Mouse (Mus musculus): ENCODE measurements around the gene Cdc42ep1. TPM values are rescaled to one million over a fixed set of nuclear protein-coding genes. Genes with fewer than 3 reads are reported as not detected.

Cdc42ep1 gene
- polyA plus RNA-seq, 1 experiment from 2014 or later: 37.9 TPM

Small RNA genes lying within 50 kb of the gene (microRNA-seq; reads per million reads assigned to microRNA genes)
- gene Mir6955: 0.84 reads per million

Other genes starting within 250 kb of the Cdc42ep1 start
- 2.6 and 3.5 TPM in 2 replicates for gene Cyth4, start 245.6 kb upstream of the Cdc42ep1 start, polyA plus RNA-seq (2014; fragmentation: Nextera tagmentation; extraction: Ambion mirVana)
- gene Elfn2, start 123.9 kb upstream of the Cdc42ep1 start, polyA plus RNA-seq (2014; fragmentation: Nextera tagmentation; extraction: Ambion mirVana): 0.03 TPM in 2 replicates
- gene Mfng, start 69.1 kb upstream of the Cdc42ep1 start, polyA plus RNA-seq (2014; fragmentation: Nextera tagmentation; extraction: Ambion mirVana): 12.4 and 15.4 TPM in 2 replicates
- gene Card10, start 39.6 kb upstream of the Cdc42ep1 start, polyA plus RNA-seq (2014; fragmentation: Nextera tagmentation; extraction: Ambion mirVana): 6.1 and 10.2 TPM in 2 replicates
- 0.53 and 1.6 TPM in 2 replicates for gene Lgals2, start 12.9 kb downstream of the Cdc42ep1 start, polyA plus RNA-seq (2014; fragmentation: Nextera tagmentation; extraction: Ambion mirVana)
- 33.9 and 44.8 TPM in 2 replicates for gene Gga1, start 34.6 kb downstream of the Cdc42ep1 start, polyA plus RNA-seq (2014; fragmentation: Nextera tagmentation; extraction: Ambion mirVana)
- gene Gm49510, start 57.0 kb downstream of the Cdc42ep1 start, polyA plus RNA-seq (2014; fragmentation: Nextera tagmentation; extraction: Ambion mirVana): 0.19 and 0.59 TPM in 2 replicates
- gene Sh3bp1, start 57.1 kb downstream of the Cdc42ep1 start, polyA plus RNA-seq (2014; fragmentation: Nextera tagmentation; extraction: Ambion mirVana): 32.7 and 38.5 TPM in 2 replicates
- gene Pdxp, start 71.3 kb downstream of the Cdc42ep1 start, polyA plus RNA-seq (2014; fragmentation: Nextera tagmentation; extraction: Ambion mirVana): 20.5 and 25.8 TPM in 2 replicates
- gene Lgals1, start 84.1 kb downstream of the Cdc42ep1 start, polyA plus RNA-seq (2014; fragmentation: Nextera tagmentation; extraction: Ambion mirVana): 584 and 814 TPM in 2 replicates
- 55.8 and 64.6 TPM in 2 replicates for gene Nol12, start 92.3 kb downstream of the Cdc42ep1 start, polyA plus RNA-seq (2014; fragmentation: Nextera tagmentation; extraction: Ambion mirVana)
- 50.6 and 54.9 TPM in 2 replicates for gene Triobp, start 105.1 kb downstream of the Cdc42ep1 start, polyA plus RNA-seq (2014; fragmentation: Nextera tagmentation; extraction: Ambion mirVana)
- gene H1f0, start 185.8 kb downstream of the Cdc42ep1 start, polyA plus RNA-seq (2014; fragmentation: Nextera tagmentation; extraction: Ambion mirVana): 137 and 306 TPM in 2 replicates
- 0.28 TPM in 1 of 2 replicates, not detected in the other for gene Galr3, start 199.3 kb downstream of the Cdc42ep1 start, polyA plus RNA-seq (2014; fragmentation: Nextera tagmentation; extraction: Ambion mirVana)
- 48.6 and 54.2 TPM in 2 replicates for gene Ankrd54, start 220.3 kb downstream of the Cdc42ep1 start, polyA plus RNA-seq (2014; fragmentation: Nextera tagmentation; extraction: Ambion mirVana)
- gene Eif3l, start 232.6 kb downstream of the Cdc42ep1 start, polyA plus RNA-seq (2014; fragmentation: Nextera tagmentation; extraction: Ambion mirVana): 207 and 265 TPM in 2 replicates